Mouse (Mus musculus) cortical plate, adult 2 months (tissue): Measurements from ENCODE around the gene Rnf186.

Source experiments
- CTCF ChIP-seq: fragments of 200-500 bp; IDR thresholded peaks from 2 replicates; pipeline ENCODE4 v1.5.1; 2011; ENCODE audit warnings: mild to moderate bottlenecking, control low read depth, low read length; ENCODE audit not compliant: insufficient read depth; ENCODE audit errors: extremely low read depth
- POLR2A ChIP-seq: fragments of 200-500 bp; IDR thresholded peaks from 2 replicates; pipeline ENCODE4 v1.6.1; 2011; ENCODE audit warnings: mild to moderate bottlenecking, low read length, control low read depth; ENCODE audit not compliant: insufficient read depth; ENCODE audit errors: extremely low read depth

DNA sequence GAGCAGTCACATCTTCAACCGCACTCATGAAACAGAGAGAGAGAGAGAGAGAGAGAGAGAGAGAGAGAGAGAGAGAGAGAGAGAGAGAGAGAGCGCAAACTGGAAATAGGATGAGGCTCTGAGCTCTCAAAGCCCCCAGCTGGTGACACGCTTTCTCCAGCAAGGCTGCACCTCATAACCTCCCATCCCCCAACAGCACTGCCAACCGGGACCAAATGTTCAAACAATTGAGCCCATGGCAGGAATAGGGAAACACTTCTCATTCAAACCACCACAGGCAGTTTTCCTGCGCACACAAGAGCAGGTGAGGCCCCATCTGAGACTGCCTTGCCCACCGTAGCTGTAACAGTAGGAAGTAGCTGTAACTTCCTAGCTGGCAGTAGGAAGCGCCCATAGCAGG, 25.5 kb upstream of the Rnf186 start:
- TF ChIP-seq CTCF (no peak), POLR2A (no peak)
